Comparison of ENCODE assay signal across 25 mouse cellular contexts in genomic region chr9:110350188-110350587, GRCm38 (mm10). TPM values are rescaled to one million over a fixed set of nuclear protein-coding genes. Genes with fewer than 3 reads are reported as not detected.
DNase-seq lines count a peak whose midpoint lies in the region; ATAC-seq and TF ChIP-seq lines count a peak whose summit lies in the region.
"Had no signal": no experiment of that assay in that cellular context is flagged by ENCODE, and none has a peak within 500 bp of the region (broad histone marks: within the 10 kb centered on the region; RNA-seq: fewer than 3 reads in every experiment).

No protein-coding gene starts in this region.

- no peak overlapping the region for H3K9ac ChIP-seq in liver, embryonic 16.5 days (ENCODE audit: low read depth, low read length)
- no peak overlapping the region for H3K9ac ChIP-seq in liver, embryonic 11.5 days (ENCODE audit: low read depth, low read length)
- no peak overlapping the region for H3K9ac ChIP-seq in stomach, postnatal 0 days (ENCODE audit: low read length)
- H3K9ac ChIP-seq: embryonic facial prominence, embryonic 12.5 days; heart, embryonic 15.5 days; hindbrain, embryonic 13.5 days had no signal

- H3K4me1 ChIP-seq in kidney, adult 2 months (ENCODE audit: control insufficient read depth, insufficient read depth, low read length): peaks cover 7% of the 10 kb centered on the region; the same call in 1 of the 2 replicates
- H3K4me1 ChIP-seq in liver, embryonic 16.5 days (ENCODE audit: control insufficient read depth, low read depth, low read length): peaks cover 13% of the 10 kb centered on the region
- H3K4me1 ChIP-seq in liver, embryonic 11.5 days (replicated peaks; ENCODE audit: control insufficient read depth, insufficient read depth, low read length): peaks cover 23% of the 10 kb centered on the region
- H3K4me1 ChIP-seq in stomach, postnatal 0 days (replicated peaks; ENCODE audit: control insufficient read depth, insufficient read depth): no peaks in the 10 kb centered on the region

- no peak overlapping the region for H3K4me3 ChIP-seq in kidney, adult 2 months (ENCODE audit: insufficient read depth, low read depth, low read length)
- H3K4me3 ChIP-seq in liver, embryonic 16.5 days (ENCODE audit: low read depth, low read length): no peak overlapping the region
- no peak overlapping the region for H3K4me3 ChIP-seq in liver, embryonic 11.5 days (ENCODE audit: low read depth, low read length)
- H3K4me3 ChIP-seq in stomach, postnatal 0 days (ENCODE audit: low read depth, low read length): no peak overlapping the region
- H3K4me3 ChIP-seq: embryonic facial prominence, embryonic 12.5 days; erythroblast, embryonic 14.5 days; heart, adult 2 months; heart, embryonic 15.5 days; hindbrain, embryonic 13.5 days had no signal

- no peak for DNase-seq in kidney, adult 2 months
- DNase-seq in kidney, postnatal 4 days: no peak
- no peak for DNase-seq in liver, embryonic 11.5 days (ENCODE audit: low spot score)
- peak; percentile 88 for DNase-seq in fat pad, adult 2 months (ENCODE audit: extremely low read depth, low read depth, low spot score)
- DNase-seq in stomach, postnatal 0 days (ENCODE audit: low spot score): no peak
- no peak for DNase-seq in c-Kit-positive CD71-positive TER-119-positive erythroid progenitor cells, embryonic 14.5 days (ENCODE audit: low spot score)
- DNase-seq: adrenal gland, postnatal 36 days; cerebellum, adult 11 months; cerebellum, adult 8-10 months; cerebellum, postnatal 14 days; embryo, embryonic 11 days; gastrocnemius, postnatal 10 days; heart, adult 2 months; heart, postnatal 14 days had no signal

- peak overlapping the region; percentile 28 for H3K4me2 ChIP-seq in liver, embryonic 16.5 days (ENCODE audit: low read depth, low read length)
- no peak overlapping the region for H3K4me2 ChIP-seq in liver, embryonic 11.5 days
- no peak overlapping the region for H3K4me2 ChIP-seq in stomach, postnatal 0 days (replicated peaks; ENCODE audit: low read depth)
- H3K4me2 ChIP-seq: embryonic facial prominence, embryonic 12.5 days; heart, embryonic 11.5 days; heart, embryonic 15.5 days; hindbrain, embryonic 13.5 days had no signal

- ATAC-seq in liver, embryonic 16.5 days (ENCODE audit: low read depth): no peak
- no peak for ATAC-seq in liver, embryonic 11.5 days (replicated peaks; ENCODE audit: low FRiP score)
- ATAC-seq in stomach, postnatal 0 days (ENCODE audit: low FRiP score, low TSS enrichment): peak; percentile 48; the same call in 1 of the 2 replicates
- ATAC-seq: activated CD4-positive, CD25-positive, alpha-beta regulatory T cell, adult 4 months; forebrain, embryonic 16.5 days; hindbrain, postnatal 0 days; Patski had no signal

- H3K9me3 ChIP-seq in liver, embryonic 16.5 days (replicated peaks; ENCODE audit: control insufficient read depth, low read length): no peaks in the 10 kb centered on the region
- no peaks in the 10 kb centered on the region for H3K9me3 ChIP-seq in liver, embryonic 11.5 days (ENCODE audit: control insufficient read depth, low read length)
- H3K9me3 ChIP-seq in stomach, postnatal 0 days (ENCODE audit: control insufficient read depth, low read length): no peaks in the 10 kb centered on the region
- H3K9me3 ChIP-seq: embryonic facial prominence, embryonic 12.5 days; heart, embryonic 15.5 days; hindbrain, embryonic 13.5 days had no signal

- TF ChIP-seq POLR2A in kidney, adult 2 months (IDR thresholded peaks at IDR 0.05; ENCODE audit: low read depth, low read length): no peak

- H3K27ac ChIP-seq in kidney, adult 2 months (ENCODE audit: insufficient read depth, low read depth, low read length): peak overlapping the region; percentile 63
- H3K27ac ChIP-seq in liver, embryonic 16.5 days (ENCODE audit: low read length): peak overlapping the region; percentile 35; the same call in 1 of the 2 replicates
- H3K27ac ChIP-seq in liver, embryonic 11.5 days (ENCODE audit: low read depth, low read length): no peak overlapping the region
- peak overlapping the region; percentile 75 for H3K27ac ChIP-seq in stomach, postnatal 0 days (replicated peaks)
- H3K27ac ChIP-seq: embryonic facial prominence, embryonic 12.5 days; heart, adult 2 months; heart, embryonic 15.5 days; hindbrain, embryonic 13.5 days; hindbrain, postnatal 0 days had no signal

- WGBS in kidney, adult 2 months: 84% methylated on average over 5 of the region's 5 CpGs
- WGBS in liver, embryonic 16.5 days (ENCODE audit: insufficient replicate concordance): 63% methylated on average over 5 of the region's 5 CpGs
- 76% methylated on average over 5 of the region's 5 CpGs for WGBS in liver, embryonic 11.5 days
- 68% methylated on average over 5 of the region's 5 CpGs for WGBS in stomach, postnatal 0 days

- no peaks in the 10 kb centered on the region for H3K27me3 ChIP-seq in kidney, adult 2 months (replicated peaks; ENCODE audit: control insufficient read depth, insufficient read depth, low read length)
- H3K27me3 ChIP-seq in liver, embryonic 16.5 days (ENCODE audit: control insufficient read depth, insufficient read depth, low read depth, low read length): no peaks in the 10 kb centered on the region
- H3K27me3 ChIP-seq in liver, embryonic 11.5 days (replicated peaks; ENCODE audit: control insufficient read depth, insufficient read depth, low read length): no peaks in the 10 kb centered on the region
- H3K27me3 ChIP-seq in stomach, postnatal 0 days (ENCODE audit: control insufficient read depth, insufficient read depth, low read length): no peaks in the 10 kb centered on the region
- H3K27me3 ChIP-seq: CH12.LX; embryonic facial prominence, embryonic 12.5 days; heart, embryonic 15.5 days; hindbrain, embryonic 13.5 days; Patski had no signal

- TF ChIP-seq CTCF in kidney, adult 2 months (conservative IDR thresholded peaks at IDR 0.05; ENCODE audit: insufficient read depth, insufficient read length, low read depth, low read length): no peak
- no peak for TF ChIP-seq CTCF in stomach, postnatal 0 days (IDR thresholded peaks at IDR 0.05; ENCODE audit: low read depth)

- no peak for TF ChIP-seq EP300 in stomach, postnatal 0 days (optimal IDR thresholded peaks at IDR 0.05)

- H3K36me3 ChIP-seq in kidney, adult 2 months (ENCODE audit: control insufficient read depth, insufficient read depth, low read length): no peaks in the 10 kb centered on the region
- no peaks in the 10 kb centered on the region for H3K36me3 ChIP-seq in liver, embryonic 16.5 days (ENCODE audit: control insufficient read depth, insufficient read depth)
- H3K36me3 ChIP-seq in liver, embryonic 11.5 days (ENCODE audit: control insufficient read depth, insufficient read depth, low read length): no peaks in the 10 kb centered on the region; the same call in 1 of the 2 replicates
- H3K36me3 ChIP-seq in stomach, postnatal 0 days (ENCODE audit: control insufficient read depth, insufficient read depth, low read length): no peaks in the 10 kb centered on the region
- H3K36me3 ChIP-seq: heart, embryonic 15.5 days had no signal

RNA-seq across cellular contexts. Expression of gene Scap, which starts 17.1 kb away (rescaled TPM):
- 44.8 and 45.5 TPM in 2 replicates for polyA plus RNA-seq in kidney, adult 2 months (2012; rRNA removed)
- 31.8 and 36.6 TPM in 2 replicates for polyA plus RNA-seq in liver, embryonic 16.5 days (2015; fragmentation: Nextera tagmentation; extraction: Ambion mirVana)
- polyA plus RNA-seq in liver, embryonic 11.5 days (2014; fragmentation: Nextera tagmentation; extraction: Ambion mirVana): 32.9 and 36.7 TPM in 2 replicates
- 31.6 and 32.9 TPM in 2 replicates for polyA plus RNA-seq in stomach, postnatal 0 days (2015; fragmentation: Nextera tagmentation; extraction: Ambion mirVana)

RNA-seq across cellular contexts. Expression of gene Elp6, which starts 45.2 kb away (rescaled TPM):
- polyA plus RNA-seq in kidney, adult 2 months (2012; rRNA removed): 8.6 and 10.7 TPM in 2 replicates
- 6.0 and 6.1 TPM in 2 replicates for polyA plus RNA-seq in liver, embryonic 16.5 days (2015; fragmentation: Nextera tagmentation; extraction: Ambion mirVana)
- 27.7 TPM in 2 replicates for polyA plus RNA-seq in liver, embryonic 11.5 days (2014; fragmentation: Nextera tagmentation; extraction: Ambion mirVana)
- polyA plus RNA-seq in stomach, postnatal 0 days (2015; fragmentation: Nextera tagmentation; extraction: Ambion mirVana): 10.1 and 11.6 TPM in 2 replicates

RNA-seq across cellular contexts. Expression of gene Ptpn23, which starts 57.8 kb away (rescaled TPM):
- polyA plus RNA-seq in kidney, adult 2 months (2012; rRNA removed): 26.6 and 29.2 TPM in 2 replicates
- 3.7 and 4.2 TPM in 2 replicates for polyA plus RNA-seq in liver, embryonic 16.5 days (2015; fragmentation: Nextera tagmentation; extraction: Ambion mirVana)
- 13.2 and 13.6 TPM in 2 replicates for polyA plus RNA-seq in liver, embryonic 11.5 days (2014; fragmentation: Nextera tagmentation; extraction: Ambion mirVana)
- 6.3 and 7.8 TPM in 2 replicates for polyA plus RNA-seq in stomach, postnatal 0 days (2015; fragmentation: Nextera tagmentation; extraction: Ambion mirVana)
